Mouse (Mus musculus) neural tube, embryonic 12.5 days (tissue): ENCODE data around the gene Vps26c. TPM values are rescaled to one million over a fixed set of nuclear protein-coding genes. Genes with fewer than 3 reads are reported as not detected.
A peak's percentile ranks its signal among the peaks of the same experiment; 100 is the strongest.

ENCODE experiments used
- ATAC-seq: fragments of 200-750 bp; cut with Nextera tagmentation; 2 replicates; pipeline ENCODE4 v1.8.0; 2017; ENCODE audit warnings: low read depth, mild to moderate bottlenecking, moderate TSS enrichment, moderate library complexity; ENCODE audit not compliant: low FRiP score
- H3K27ac ChIP-seq: fragments of 300-500 bp; sonication (generic); 2 replicates; pipeline ENCODE4 v1.5.1; 2016
- H3K27me3 ChIP-seq: fragments of 300-500 bp; sonication (generic); replicated peaks from 2 replicates; pipeline ENCODE4 v1.6.1; 2016; ENCODE audit warnings: mild to moderate bottlenecking
- H3K36me3 ChIP-seq: fragments of 300-500 bp; sonication (generic); 2 replicates; pipeline ENCODE4 v1.6.1; 2016; ENCODE audit warnings: mild to moderate bottlenecking
- H3K4me1 ChIP-seq: fragments of 300-500 bp; sonication (generic); 2 replicates; pipeline ENCODE4 v1.6.1; 2016
- H3K4me2 ChIP-seq: fragments of 300-500 bp; sonication (generic); replicated peaks from 2 replicates; pipeline ENCODE4 v1.6.1; 2016; ENCODE audit warnings: mild to moderate bottlenecking
- H3K4me3 ChIP-seq: fragments of 300-500 bp; sonication (generic); 2 replicates; pipeline ENCODE4 v1.5.1; 2016
- H3K9ac ChIP-seq: fragments of 300-500 bp; sonication (generic); 2 replicates; pipeline ENCODE4 v1.6.1; 2016; ENCODE audit warnings: mild to moderate bottlenecking
- H3K9me3 ChIP-seq: fragments of 300-500 bp; sonication (generic); 2 replicates; pipeline ENCODE4 v1.6.1; 2016; ENCODE audit warnings: mild to moderate bottlenecking
- WGBS: fragments of 180-500 bp; shearing (Covaris S2); methylation state at CpG from one replicate; pipeline ENCODE4 v1.1.7; 2016; 5-methylcytosine and 5-hydroxymethylcytosine counted together
- polyA plus RNA-seq: library from polyadenylated mRNA; unstranded; fragments of >200 nt; fragmentation: Nextera tagmentation; extraction: Ambion mirVana; gene quantifications from 2 replicates; pipeline ENCODE4 v1.2.1, GENCODE M21; 2016

The Vps26c gene
- polyA plus RNA-seq, result 65.2 and 69.7 TPM in 2 replicates

- H3K9me3 ChIP-seq, result no peaks in the 10 kb centered on the region
- H3K27ac ChIP-seq, result peak within 1 kb of the TSS; percentile 83
- under 1% methylated on average over 93 of the region's 93 CpGs for WGBS
- H3K4me1 ChIP-seq, result peaks cover 27% of the 10 kb centered on the region
- peak within 1 kb of the TSS; percentile 69 for H3K9ac ChIP-seq
- H3K27me3 ChIP-seq, result no peaks in the 10 kb centered on the region
- ATAC-seq, result peak; percentile 94
- peak within 1 kb of the TSS; percentile 68 for H3K4me2 ChIP-seq
- H3K36me3 ChIP-seq, result peaks cover 3% of the 10 kb centered on the region; the same call in 1 of the 2 replicates
- H3K4me3 ChIP-seq, result peak within 1 kb of the TSS; percentile 77
These were observed at the start of gene Vps26c for GRCm38 (mm10) chr16:94526344-94527151. Gene Vps26c, minus strand, starts transcription at chr16:94526830.

- H3K4me1 ChIP-seq, result peaks cover 38% of the 10 kb centered on the region
- H3K9ac ChIP-seq, result no peak overlapping the region
- no peaks in the 10 kb centered on the region for H3K36me3 ChIP-seq
- no peak overlapping the region for H3K27ac ChIP-seq
- no peak overlapping the region for H3K4me3 ChIP-seq
- no peaks in the 10 kb centered on the region for H3K9me3 ChIP-seq
- H3K4me2 ChIP-seq, result no peak overlapping the region
- 75% methylated on average over 5 of the region's 5 CpGs for WGBS
- ATAC-seq, result no peak
- H3K27me3 ChIP-seq, result no peaks in the 10 kb centered on the region
These were observed 49.1 kb upstream of the Vps26c start for GRCm38 (mm10) chr16:94575757-94576156.

- Histone ChIP-seq H3K9ac (no peak overlapping the region), H3K36me3 (no peaks in the 10 kb centered on the region), H3K9me3 (no peaks in the 10 kb centered on the region), H3K4me3 (no peak overlapping the region), H3K27ac (no peak overlapping the region), H3K27me3 (no peaks in the 10 kb centered on the region), H3K4me1 (peaks cover 36% of the 10 kb centered on the region), H3K4me2 (no peak overlapping the region)
- ATAC-seq, result no peak
These were observed 48.1 kb upstream of the Vps26c start for GRCm38 (mm10) chr16:94574718-94575094.

GRCm38 (mm10) chr16:94574025-94574717, 47.5 kb upstream of the Vps26c start:
- Histone ChIP-seq H3K27ac (no peak overlapping the region), H3K4me3 (no peak overlapping the region), H3K36me3 (no peaks in the 10 kb centered on the region), H3K27me3 (no peaks in the 10 kb centered on the region), H3K9me3 (no peaks in the 10 kb centered on the region), H3K4me2 (no peak overlapping the region), H3K9ac (no peak overlapping the region), H3K4me1 (peaks cover 36% of the 10 kb centered on the region)
- WGBS, result 84% methylated on average over 3 of the region's 3 CpGs
- no peak for ATAC-seq

- no peak overlapping the region for H3K27ac ChIP-seq
- peak overlapping the region; percentile 47 for H3K4me2 ChIP-seq
- ATAC-seq, result no peak
- no peaks in the 10 kb centered on the region for H3K36me3 ChIP-seq
- H3K9me3 ChIP-seq, result no peaks in the 10 kb centered on the region
- no peak overlapping the region for H3K9ac ChIP-seq
- WGBS, result 60% methylated on average over 2 of the region's 2 CpGs
- no peak overlapping the region for H3K4me3 ChIP-seq
- peaks cover 36% of the 10 kb centered on the region for H3K4me1 ChIP-seq
- H3K27me3 ChIP-seq, result no peaks in the 10 kb centered on the region
These were observed 45.8 kb upstream of the Vps26c start for GRCm38 (mm10) chr16:94572422-94572821.

- Histone ChIP-seq H3K27ac (peak overlapping the region; percentile 100), H3K36me3 (no peaks in the 10 kb centered on the region), H3K9me3 (no peaks in the 10 kb centered on the region), H3K4me2 (peak overlapping the region; percentile 76), H3K27me3 (no peaks in the 10 kb centered on the region), H3K4me1 (peaks cover 35% of the 10 kb centered on the region), H3K4me3 (peak overlapping the region; percentile 99), H3K9ac (peak overlapping the region; percentile 100)
- no peak for ATAC-seq
- 33% methylated on average over 10 of the region's 10 CpGs for WGBS
These were observed 44.7 kb upstream of the Vps26c start for GRCm38 (mm10) chr16:94571111-94571993.

- Histone ChIP-seq H3K36me3 (no peaks in the 10 kb centered on the region), H3K4me2 (peak overlapping the region; percentile 76), H3K27ac (peak overlapping the region; percentile 100), H3K4me3 (peak overlapping the region; percentile 99), H3K9ac (peak overlapping the region; percentile 100), H3K9me3 (no peaks in the 10 kb centered on the region), H3K4me1 (peaks cover 26% of the 10 kb centered on the region), H3K27me3 (no peaks in the 10 kb centered on the region)
- under 1% methylated on average over 65 of the region's 88 CpGs for WGBS
- ATAC-seq, result peak; percentile 5; the same call in 1 of the 2 replicates
These were observed 43.9 kb upstream of the Vps26c start for GRCm38 (mm10) chr16:94570361-94571041.

- WGBS, result under 1% methylated on average over 93 of the region's 133 CpGs
- Histone ChIP-seq H3K4me2 (peak within 1 kb of the TSS; percentile 76), H3K9ac (peak within 1 kb of the TSS; percentile 100), H3K27me3 (no peaks in the 10 kb centered on the region), H3K27ac (peak within 1 kb of the TSS; percentile 100), H3K4me1 (peaks cover 21% of the 10 kb centered on the region), H3K9me3 (no peaks in the 10 kb centered on the region), H3K36me3 (no peaks in the 10 kb centered on the region), H3K4me3 (peak within 1 kb of the TSS; percentile 99)
- ATAC-seq, result peak; percentile 94
These were observed 42.9 kb upstream of the Vps26c start, which contains the start of gene Dyrk1a for GRCm38 (mm10) chr16:94569229-94570176. Gene Dyrk1a, plus strand, starts transcription at chr16:94570010.

- H3K4me2 ChIP-seq, result peak overlapping the region; percentile 55
- peaks cover 18% of the 10 kb centered on the region for H3K4me1 ChIP-seq
- no peaks in the 10 kb centered on the region for H3K27me3 ChIP-seq
- peak; percentile 87 for ATAC-seq
- H3K9ac ChIP-seq, result peak overlapping the region; percentile 74
- H3K27ac ChIP-seq, result peak overlapping the region; percentile 100
- 2% methylated on average over 52 of the region's 53 CpGs for WGBS
- no peaks in the 10 kb centered on the region for H3K36me3 ChIP-seq
- no peaks in the 10 kb centered on the region for H3K9me3 ChIP-seq
- peak overlapping the region; percentile 99 for H3K4me3 ChIP-seq
These were observed 42.0 kb upstream of the Vps26c start for GRCm38 (mm10) chr16:94568335-94569228.

GRCm38 (mm10) chr16:94567751-94568150, 41.1 kb upstream of the Vps26c start:
- no peak overlapping the region for H3K4me2 ChIP-seq
- H3K27me3 ChIP-seq, result no peaks in the 10 kb centered on the region
- no peak for ATAC-seq
- H3K4me1 ChIP-seq, result peaks cover 13% of the 10 kb centered on the region
- 77% methylated on average over 5 of the region's 5 CpGs for WGBS
- no peak overlapping the region for H3K9ac ChIP-seq
- no peaks in the 10 kb centered on the region for H3K9me3 ChIP-seq
- H3K27ac ChIP-seq, result no peak overlapping the region
- no peak overlapping the region for H3K4me3 ChIP-seq
- H3K36me3 ChIP-seq, result no peaks in the 10 kb centered on the region
